Comparison of ENCODE assay signal across 11 mouse cellular contexts in genomic region chr3:135628706-135629169, GRCm38 (mm10).
A peak's percentile ranks its signal among the peaks of the same experiment; 100 is the strongest.
DNase-seq lines count a peak whose midpoint lies in the region; ATAC-seq and TF ChIP-seq lines count a peak whose summit lies in the region.
"Had no signal": no experiment of that assay in that cellular context is flagged by ENCODE, and none has a peak within 500 bp of the region (broad histone marks: within the 10 kb centered on the region; RNA-seq: fewer than 3 reads in every experiment).

No protein-coding gene starts in this region.

- CTCF ChIA-PET in Patski (lab: Charles Lee), result interaction anchor here (1.2 to 1.6 kb wide), 2 partner anchors 10 to 45 kb away, joined by 3 read pairs; no protein-coding TSS in a partner anchor

- peak overlapping the region; percentile 70; the same call in 1 of the 2 replicates for H3K27ac ChIP-seq in kidney, embryonic 14.5 days (ENCODE audit: low read depth, low read length)
- H3K27ac ChIP-seq in macrophage, result peak overlapping the region; percentile 62
- no peak overlapping the region for H3K27ac ChIP-seq in limb, embryonic 10.5 days
- H3K27ac ChIP-seq in midbrain, embryonic 10.5 days (replicated peaks), result no peak overlapping the region
- H3K27ac ChIP-seq: forebrain, embryonic 12.5 days; liver, embryonic 13.5 days; neural tube, embryonic 15.5 days had no signal

- POLR2A ChIA-PET in Patski (lab: Charles Lee), result interaction anchor here (0.6 kb wide), 1 partner anchor 205 kb away, joined by 3 read pairs; the partner anchor contains the start of gene Cisd2

- intact Hi-C loops in left cerebral cortex, postnatal 4 days (cut with DNase I), result no loop called here

- peak; percentile 94 for ATAC-seq in Patski
- peak; percentile 79; the same call in 1 of the 2 replicates for ATAC-seq in kidney, embryonic 14.5 days (ENCODE audit: low FRiP score, low TSS enrichment)

- DNase-seq in CD4-positive helper T cell, adult 2 months (ENCODE audit: low read depth, low spot score), result peak; percentile 17
- DNase-seq in Patski (ENCODE audit: low read depth, low spot score), result peak; percentile 94
- DNase-seq in left cerebral cortex, postnatal 4 days, result no peak
- DNase-seq in limb, embryonic 10.5 days (ENCODE audit: low spot score), result no peak
- DNase-seq in frontal cortex, postnatal 10 days (ENCODE audit: low spot score in 2 of 2), result no peak
- no peak for DNase-seq in midbrain, embryonic 10.5 days (ENCODE audit: low spot score)
- DNase-seq: liver, embryonic 13.5 days had no signal

- H3K4me1 ChIP-seq in kidney, embryonic 14.5 days (ENCODE audit: control insufficient read depth, insufficient read depth, low read length), result 0 out of 2 replicates have a peak, but pooled peaks cover 4% of the 10 kb centered on the region
- no peaks in the 10 kb centered on the region for H3K4me1 ChIP-seq in limb, embryonic 10.5 days
- H3K4me1 ChIP-seq in midbrain, embryonic 10.5 days, result peaks cover 6% of the 10 kb centered on the region
- H3K4me1 ChIP-seq: forebrain, embryonic 12.5 days; neural tube, embryonic 15.5 days had no signal

- no peaks in the 10 kb centered on the region; the same call in 1 of the 2 replicates for H3K79me2 ChIP-seq in macrophage (ENCODE audit: inconsistent target)

- H3K9me3 ChIP-seq in kidney, embryonic 14.5 days (ENCODE audit: control insufficient read depth, low read length), result no peaks in the 10 kb centered on the region
- H3K9me3 ChIP-seq in limb, embryonic 10.5 days (replicated peaks), result no peaks in the 10 kb centered on the region
- no peaks in the 10 kb centered on the region for H3K9me3 ChIP-seq in midbrain, embryonic 10.5 days (replicated peaks)
- H3K9me3 ChIP-seq: forebrain, embryonic 12.5 days; liver, embryonic 13.5 days; neural tube, embryonic 15.5 days had no signal

- H3K4me2 ChIP-seq in kidney, embryonic 14.5 days (replicated peaks; ENCODE audit: low read depth, low read length), result no peak overlapping the region
- H3K4me2 ChIP-seq: forebrain, embryonic 12.5 days; liver, embryonic 13.5 days; neural tube, embryonic 15.5 days had no signal

- no peaks in the 10 kb centered on the region for H3K27me3 ChIP-seq in Patski
- H3K27me3 ChIP-seq in kidney, embryonic 14.5 days (ENCODE audit: control insufficient read depth, insufficient read depth, low read length), result no peaks in the 10 kb centered on the region
- H3K27me3 ChIP-seq in limb, embryonic 10.5 days (ENCODE audit: low read depth, poor library complexity, severe bottlenecking), result no peaks in the 10 kb centered on the region
- no peaks in the 10 kb centered on the region for H3K27me3 ChIP-seq in midbrain, embryonic 10.5 days (ENCODE audit: low read depth, poor library complexity, severe bottlenecking)
- H3K27me3 ChIP-seq: forebrain, embryonic 12.5 days; liver, embryonic 13.5 days; neural tube, embryonic 15.5 days had no signal

- in situ Hi-C loops in Patski (cut with MboI; ENCODE audit: low pct_unique_long_range_greater_than_20kb), result no loop called here

- H3K36me3 ChIP-seq in kidney, embryonic 14.5 days (ENCODE audit: control insufficient read depth, insufficient read depth, low read length), result peaks cover 9% of the 10 kb centered on the region; the same call in 1 of the 2 replicates
- peaks cover 44% of the 10 kb centered on the region for H3K36me3 ChIP-seq in macrophage (ENCODE audit: inconsistent target)
- peaks cover 42% of the 10 kb centered on the region for H3K36me3 ChIP-seq in limb, embryonic 10.5 days
- peaks cover 33% of the 10 kb centered on the region for H3K36me3 ChIP-seq in midbrain, embryonic 10.5 days
- H3K36me3 ChIP-seq: liver, embryonic 13.5 days had no signal

- WGBS in kidney, embryonic 14.5 days, result 27% methylated on average over 9 of the region's 9 CpGs
- 36% methylated on average over 9 of the region's 9 CpGs for WGBS in macrophage (ENCODE audit: missing documents)
- WGBS in limb, embryonic 10.5 days, result 82% methylated on average over 9 of the region's 9 CpGs
- 89% methylated on average over 9 of the region's 9 CpGs for WGBS in midbrain, embryonic 10.5 days

- TF ChIP-seq CTCF in Patski (IDR thresholded peaks at IDR 0.05), result no peak

- no peak overlapping the region for H3K9ac ChIP-seq in kidney, embryonic 14.5 days (ENCODE audit: low read depth, low read length)
- H3K9ac ChIP-seq: forebrain, embryonic 12.5 days; liver, embryonic 13.5 days; neural tube, embryonic 15.5 days had no signal

- H3K4me3 ChIP-seq in kidney, embryonic 14.5 days (ENCODE audit: low read length), result no peak overlapping the region
- H3K4me3 ChIP-seq in macrophage (ENCODE audit: inconsistent target), result no peak overlapping the region
- H3K4me3 ChIP-seq in limb, embryonic 10.5 days, result no peak overlapping the region
- H3K4me3 ChIP-seq in midbrain, embryonic 10.5 days, result no peak overlapping the region
- H3K4me3 ChIP-seq: forebrain, embryonic 12.5 days; liver, embryonic 13.5 days; neural tube, embryonic 15.5 days had no signal

Comparison
In these comparisons a context has a peak if more than half of its experiments do, and no peak if none do; other contexts are left out.
1. DNase-seq: peak in CD4-positive helper T cell, adult 2 months (single experiment) and Patski (single experiment); none in left cerebral cortex, postnatal 4 days (single experiment), limb, embryonic 10.5 days (single experiment), frontal cortex, postnatal 10 days (0 of 2) and midbrain, embryonic 10.5 days (single experiment).
2. H3K27ac ChIP-seq: peak in kidney, embryonic 14.5 days (single experiment) and macrophage (single experiment); none in limb, embryonic 10.5 days (single experiment) and midbrain, embryonic 10.5 days (single experiment).